21 mouse cellular contexts compared by ENCODE assay signal in genomic region chr12:117291943-117292342, GRCm38 (mm10).
DNase-seq lines count a peak whose midpoint lies in the region; ATAC-seq and TF ChIP-seq lines count a peak whose summit lies in the region.
"Had no signal": no experiment of that assay in that cellular context is flagged by ENCODE, and none has a peak within 500 bp of the region (broad histone marks: within the 10 kb centered on the region; RNA-seq: fewer than 3 reads in every experiment).

No protein-coding gene starts in this region.

- TF ChIP-seq POLR2A in cortical plate, adult 2 months (IDR thresholded peaks at IDR 0.05; ENCODE audit: extremely low read depth, insufficient read depth, low read length), result no peak

- DNase-seq in frontal cortex, postnatal 14 days (ENCODE audit: low spot score in 2 of 2), result no peak
- no peak for DNase-seq in midbrain, embryonic 14.5 days
- DNase-seq in testis, postnatal 14 days (ENCODE audit: low spot score), result no peak
- DNase-seq in gastrocnemius, adult 8-10 months (ENCODE audit: low spot score in 2 of 2), result no peak
- DNase-seq: adrenal gland, adult 8-10 months; adrenal gland, postnatal 14 days; cerebellum, adult 11-12 months; cerebellum, adult 2 months; cerebellum, adult 9-10 months; cerebellum, postnatal 10 days; cerebellum, postnatal 25 days had no signal

- no peak overlapping the region for H3K4me2 ChIP-seq in midbrain, embryonic 14.5 days (ENCODE audit: low read length)
- no peak overlapping the region for H3K4me2 ChIP-seq in midbrain, embryonic 15.5 days
- H3K4me2 ChIP-seq: embryonic facial prominence, embryonic 13.5 days; embryonic facial prominence, embryonic 15.5 days; forebrain, embryonic 12.5 days had no signal

- H3K36me3 ChIP-seq in midbrain, embryonic 14.5 days (ENCODE audit: control insufficient read depth, insufficient read depth, low read length), result no peaks in the 10 kb centered on the region
- H3K36me3 ChIP-seq in midbrain, embryonic 15.5 days (replicated peaks), result no peaks in the 10 kb centered on the region
- H3K36me3 ChIP-seq: embryonic facial prominence, embryonic 13.5 days; embryonic facial prominence, embryonic 15.5 days; forebrain, embryonic 10.5 days; forebrain, embryonic 12.5 days had no signal

- ATAC-seq in frontal cortex, adult (ENCODE audit: low TSS enrichment), result peak; percentile 62
- ATAC-seq in midbrain, embryonic 14.5 days (ENCODE audit: low FRiP score, low TSS enrichment), result no peak
- no peak for ATAC-seq in midbrain, embryonic 15.5 days (replicated peaks)
- ATAC-seq: forebrain, embryonic 14.5 days; forebrain, embryonic 16.5 days had no signal

- no peak for TF ChIP-seq CTCF in cortical plate, adult 2 months (IDR thresholded peaks at IDR 0.05; ENCODE audit: extremely low read depth, insufficient read depth, low read length)

- no peak overlapping the region for H3K9ac ChIP-seq in midbrain, embryonic 14.5 days (replicated peaks; ENCODE audit: low read length)
- no peak overlapping the region for H3K9ac ChIP-seq in midbrain, embryonic 15.5 days
- H3K9ac ChIP-seq: embryonic facial prominence, embryonic 13.5 days; embryonic facial prominence, embryonic 15.5 days; forebrain, embryonic 12.5 days had no signal

- H3K27ac ChIP-seq in midbrain, embryonic 14.5 days (replicated peaks; ENCODE audit: low read depth, low read length), result 0 out of 2 replicates have a peak overlapping the region, but pooled peaks have one; percentile 26
- no peak overlapping the region for H3K27ac ChIP-seq in midbrain, embryonic 15.5 days
- peak overlapping the region; percentile 38 for H3K27ac ChIP-seq in cortical plate, adult 2 months (ENCODE audit: insufficient read depth, low read length)
- H3K27ac ChIP-seq: embryonic facial prominence, embryonic 13.5 days; embryonic facial prominence, embryonic 15.5 days; forebrain, embryonic 10.5 days; forebrain, embryonic 12.5 days had no signal

- no peaks in the 10 kb centered on the region for H3K27me3 ChIP-seq in midbrain, embryonic 14.5 days (ENCODE audit: control insufficient read depth, insufficient read depth, low read length)
- H3K27me3 ChIP-seq in midbrain, embryonic 15.5 days (replicated peaks), result no peaks in the 10 kb centered on the region
- H3K27me3 ChIP-seq: embryonic facial prominence, embryonic 13.5 days; embryonic facial prominence, embryonic 15.5 days; forebrain, embryonic 12.5 days had no signal

- no peaks in the 10 kb centered on the region for H3K4me1 ChIP-seq in midbrain, embryonic 14.5 days (ENCODE audit: control insufficient read depth, insufficient read depth, low read length)
- H3K4me1 ChIP-seq in midbrain, embryonic 15.5 days, result no peaks in the 10 kb centered on the region
- peaks cover 6% of the 10 kb centered on the region for H3K4me1 ChIP-seq in cortical plate, adult 2 months (ENCODE audit: control insufficient read depth, insufficient read depth, low read length)
- H3K4me1 ChIP-seq: embryonic facial prominence, embryonic 13.5 days; embryonic facial prominence, embryonic 15.5 days; forebrain, embryonic 10.5 days; forebrain, embryonic 12.5 days had no signal

- H3K9me3 ChIP-seq in midbrain, embryonic 14.5 days (ENCODE audit: control insufficient read depth, low read length), result no peaks in the 10 kb centered on the region
- no peaks in the 10 kb centered on the region for H3K9me3 ChIP-seq in midbrain, embryonic 15.5 days
- H3K9me3 ChIP-seq: embryonic facial prominence, embryonic 13.5 days; embryonic facial prominence, embryonic 15.5 days; forebrain, embryonic 10.5 days; forebrain, embryonic 12.5 days had no signal

- H3K4me3 ChIP-seq in midbrain, embryonic 14.5 days (replicated peaks; ENCODE audit: low read depth, low read length), result no peak overlapping the region
- H3K4me3 ChIP-seq in midbrain, embryonic 15.5 days, result no peak overlapping the region
- no peak overlapping the region for H3K4me3 ChIP-seq in cortical plate, adult 2 months (ENCODE audit: insufficient read depth, low read length)
- H3K4me3 ChIP-seq: embryonic facial prominence, embryonic 13.5 days; embryonic facial prominence, embryonic 15.5 days; erythroblast, embryonic 14.5 days; forebrain, embryonic 10.5 days; forebrain, embryonic 12.5 days had no signal

- 79% methylated on average over 3 of the region's 3 CpGs for WGBS in midbrain, embryonic 14.5 days
- 77% methylated on average over 3 of the region's 3 CpGs for WGBS in midbrain, embryonic 15.5 days
